Mouse (Mus musculus): ENCODE measurements at regions not wholly inside any gene's neighbourhood (a gene's known extent, or its start where the extent isn't known, plus 50 kb on each side); places are given as distances from the start of the nearest gene placed in this dataset.

DNA sequence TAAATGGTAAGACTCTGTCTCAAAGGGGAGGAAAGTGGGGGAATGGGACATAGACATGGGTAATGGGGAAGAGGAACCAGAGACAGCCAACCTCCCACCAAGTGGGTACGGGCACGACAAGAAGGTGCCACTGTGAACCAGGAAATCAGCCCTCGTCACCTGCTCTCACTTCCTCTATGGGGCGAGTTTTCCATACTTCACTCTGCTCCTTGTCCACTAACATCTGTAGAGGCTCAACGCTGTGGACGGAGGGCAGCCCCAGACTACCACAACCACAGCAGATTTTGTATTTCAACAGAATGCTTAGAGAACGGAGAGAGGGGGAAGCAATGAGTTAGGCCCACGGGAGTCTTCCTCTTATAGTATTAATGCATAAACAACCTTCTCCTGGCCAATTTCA, 83.8 kb upstream of the Pced1b start:
- no peak for TF ChIP-seq EP300 (IDR thresholded peaks at IDR 0.05)
- no peak for TF ChIP-seq CTCF (IDR thresholded peaks at IDR 0.05)

Data from lung, postnatal 0 days (tissue).